In genomic region chr2:144369511-144369910, GRCm38 (mm10) we compare ENCODE assay signal across 8 mouse cellular contexts. TPM values are rescaled to one million over a fixed set of nuclear protein-coding genes. Genes with fewer than 3 reads are reported as not detected.
A peak's percentile ranks its signal among the peaks of the same experiment; 100 is the strongest.
DNase-seq lines count a peak whose midpoint lies in the region; ATAC-seq and TF ChIP-seq lines count a peak whose summit lies in the region.

No protein-coding gene starts in this region.

- H3K4me1 ChIP-seq in testis, adult 2 months (ENCODE audit: control insufficient read depth, insufficient read depth, low read length): no peaks in the 10 kb centered on the region; the same call in 1 of the 2 replicates
- H3K4me1 ChIP-seq in kidney, postnatal 0 days (replicated peaks; ENCODE audit: insufficient read depth, low read length): peaks cover 4% of the 10 kb centered on the region
- peaks cover 20% of the 10 kb centered on the region for H3K4me1 ChIP-seq in neural tube, embryonic 13.5 days (replicated peaks)

- TF ChIP-seq POLR2A in testis, adult 2 months (IDR thresholded peaks at IDR 0.05; ENCODE audit: control insufficient read depth, low read depth, low read length): no peak

- TF ChIP-seq CTCF in testis, adult 2 months (IDR thresholded peaks at IDR 0.05; ENCODE audit: control insufficient read depth, insufficient read depth, insufficient replicate concordance, low read depth, low read length): no peak
- TF ChIP-seq CTCF in kidney, postnatal 0 days (IDR thresholded peaks at IDR 0.05; ENCODE audit: low read depth): no peak

- H3K4me3 ChIP-seq in testis, adult 2 months (ENCODE audit: control insufficient read depth, low read depth, low read length): peak overlapping the region; percentile 88
- peak overlapping the region; percentile 89 for H3K4me3 ChIP-seq in kidney, postnatal 0 days (replicated peaks; ENCODE audit: low read depth, low read length)
- H3K4me3 ChIP-seq in neural tube, embryonic 13.5 days: peak overlapping the region; percentile 71

- peak overlapping the region; percentile 83 for H3K27ac ChIP-seq in testis, adult 2 months (ENCODE audit: control insufficient read depth, insufficient read depth, low read depth, low read length)
- H3K27ac ChIP-seq in kidney, postnatal 0 days: peak overlapping the region; percentile 96
- peak overlapping the region; percentile 95 for H3K27ac ChIP-seq in neural tube, embryonic 13.5 days (replicated peaks)

- H3K9ac ChIP-seq in kidney, postnatal 0 days (ENCODE audit: low read depth, low read length): peak overlapping the region; percentile 82
- peak overlapping the region; percentile 89 for H3K9ac ChIP-seq in neural tube, embryonic 13.5 days

- peak overlapping the region; percentile 68 for H3K4me2 ChIP-seq in kidney, postnatal 0 days (ENCODE audit: low read length)
- peak overlapping the region; percentile 76 for H3K4me2 ChIP-seq in neural tube, embryonic 13.5 days

- H3K27me3 ChIP-seq in testis, adult 2 months (ENCODE audit: control insufficient read depth, insufficient read depth, low read length): no peaks in the 10 kb centered on the region
- H3K27me3 ChIP-seq in kidney, postnatal 0 days (ENCODE audit: insufficient read depth, low read length): no peaks in the 10 kb centered on the region
- no peaks in the 10 kb centered on the region for H3K27me3 ChIP-seq in neural tube, embryonic 13.5 days

- WGBS in kidney, postnatal 0 days: under 1% methylated on average over 12 of the region's 12 CpGs
- 2% methylated on average over 12 of the region's 12 CpGs for WGBS in neural tube, embryonic 13.5 days

- H3K36me3 ChIP-seq in testis, adult 2 months (ENCODE audit: control insufficient read depth, insufficient read depth, low read length): no peaks in the 10 kb centered on the region
- peaks cover 12% of the 10 kb centered on the region; the same call in 1 of the 2 replicates for H3K36me3 ChIP-seq in kidney, postnatal 0 days (ENCODE audit: insufficient read depth, low read length)
- peaks cover 16% of the 10 kb centered on the region for H3K36me3 ChIP-seq in neural tube, embryonic 13.5 days

- DNase-seq in testis, postnatal 10 days (ENCODE audit: low spot score): no peak
- DNase-seq in fibroblast of lung, adult 2 months (ENCODE audit: low read depth): peak; percentile 11
- DNase-seq in kidney, postnatal 0 days (ENCODE audit: low spot score): peak; percentile 53
- no peak for DNase-seq in frontal cortex, adult 2 months (ENCODE audit: extremely low spot score in 1 of 2, low spot score in 1 of 2)
- no peak for DNase-seq in layer of hippocampus, adult 8-10 months (ENCODE audit: low spot score in 2 of 2)
- no peak for DNase-seq in spleen, postnatal 10 days (ENCODE audit: low spot score in 2 of 2)

- 0 out of 2 replicates have a peak, but pooled peaks have one; percentile 29 for ATAC-seq in kidney, postnatal 0 days (replicated peaks; ENCODE audit: low FRiP score, low read depth)
- peak; percentile 55; the same call in 1 of the 2 replicates for ATAC-seq in neural tube, embryonic 13.5 days (ENCODE audit: low read depth)

- H3K9me3 ChIP-seq in kidney, postnatal 0 days (replicated peaks; ENCODE audit: low read length): no peaks in the 10 kb centered on the region
- H3K9me3 ChIP-seq in neural tube, embryonic 13.5 days: no peaks in the 10 kb centered on the region

RNA-seq across cellular contexts. Expression of gene Pet117, which starts 0.7 kb away (rescaled TPM):
- not detected in 2 replicates for polyA plus RNA-seq in testis, adult 2 months (2012; rRNA removed)
- 3.2 and 3.3 TPM in 2 replicates for polyA plus RNA-seq in kidney, postnatal 0 days (2015; fragmentation: Nextera tagmentation; extraction: Ambion mirVana)
- 2.4 and 6.1 TPM in 2 replicates for polyA plus RNA-seq in neural tube, embryonic 13.5 days (2015; fragmentation: Nextera tagmentation; extraction: Ambion mirVana)
- polyA plus RNA-seq in frontal cortex, adult 2 months (2012; rRNA removed): 0.76 and 1.8 TPM in 2 replicates
- total RNA-seq in layer of hippocampus, adult 8-10 months (2022): 10 to 100 TPM in 2 of 4 experiments, 1 to 10 TPM in 2; 6.6 to 12.0 (median 10.4) TPM

RNA-seq across cellular contexts. Expression of gene Kat14, which starts 0.7 kb away (rescaled TPM):
- 6.9 and 7.2 TPM in 2 replicates for polyA plus RNA-seq in testis, adult 2 months (2012; rRNA removed)
- polyA plus RNA-seq in kidney, postnatal 0 days (2015; fragmentation: Nextera tagmentation; extraction: Ambion mirVana): 36.5 and 37.5 TPM in 2 replicates
- polyA plus RNA-seq in neural tube, embryonic 13.5 days (2015; fragmentation: Nextera tagmentation; extraction: Ambion mirVana): 27.5 and 31.1 TPM in 2 replicates
- 33.0 TPM in 2 replicates for polyA plus RNA-seq in frontal cortex, adult 2 months (2012; rRNA removed)
- total RNA-seq in layer of hippocampus, adult 8-10 months (2022): 10 to 100 TPM; 32.0 to 33.9 (median 32.8) TPM

RNA-seq across cellular contexts. Expression of gene Ovol2, which starts 37.6 kb away (rescaled TPM):
- polyA plus RNA-seq in testis, adult 2 months (2012; rRNA removed): 62.9 and 89.3 TPM in 2 replicates
- 1.2 and 1.8 TPM in 2 replicates for polyA plus RNA-seq in kidney, postnatal 0 days (2015; fragmentation: Nextera tagmentation; extraction: Ambion mirVana)
- polyA plus RNA-seq in neural tube, embryonic 13.5 days (2015; fragmentation: Nextera tagmentation; extraction: Ambion mirVana): 0.21 TPM in 1 of 2 replicates, not detected in the other
- polyA plus RNA-seq in frontal cortex, adult 2 months (2012; rRNA removed): 6.1 and 8.3 TPM in 2 replicates
- total RNA-seq in layer of hippocampus, adult 8-10 months (2022): 1 to 10 TPM; 1.7 to 3.3 (median 2.3) TPM

Comparison
In these comparisons a context has a peak if more than half of its experiments do, and no peak if none do; other contexts are left out.
1. DNase-seq: peak in fibroblast of lung, adult 2 months (single experiment) and kidney, postnatal 0 days (single experiment); none in testis, postnatal 10 days (single experiment), frontal cortex, adult 2 months (0 of 2), layer of hippocampus, adult 8-10 months (0 of 2) and spleen, postnatal 10 days (0 of 2).
2. Peak in every context shown above with its lines, with median percentiles within 50 percentile points of each other: H3K27ac ChIP-seq and H3K4me3 ChIP-seq.